Mouse (Mus musculus) midbrain, embryonic 13.5 days (tissue): ENCODE measurements around the gene Man2b2. TPM values are rescaled to one million over a fixed set of nuclear protein-coding genes. Genes with fewer than 3 reads are reported as not detected.
"Not testable (repeated sequence)": the region's sequence is repeated elsewhere in the genome, so short reads cannot be mapped to it uniquely, and the experiment has no call there.

Source experiments
- ATAC-seq: fragments of 200-750 bp; cut with Nextera tagmentation; 2 replicates; pipeline ENCODE4 v1.8.0; 2017; ENCODE audit warnings: mild to moderate bottlenecking, moderate TSS enrichment, moderate library complexity
- H3K27ac ChIP-seq: fragments of 300-500 bp; sonication (generic); 2 replicates; pipeline ENCODE4 v1.5.1; 2015; ENCODE audit warnings: inconsistent platforms, mild to moderate bottlenecking, moderate library complexity
- H3K27me3 ChIP-seq: fragments of 300-500 bp; sonication (generic); 2 replicates; pipeline ENCODE4 v1.6.1; 2015; ENCODE audit warnings: mild to moderate bottlenecking, inconsistent platforms
- H3K36me3 ChIP-seq: fragments of 300-500 bp; sonication (generic); 2 replicates; pipeline ENCODE4 v1.6.1; 2015; ENCODE audit warnings: mild to moderate bottlenecking, inconsistent platforms
- H3K4me1 ChIP-seq: fragments of 300-500 bp; sonication (generic); replicated peaks from 2 replicates; pipeline ENCODE4 v1.6.1; 2015; ENCODE audit warnings: inconsistent platforms
- H3K4me2 ChIP-seq: fragments of 300-500 bp; sonication (generic); replicated peaks from 2 replicates; pipeline ENCODE4 v1.6.1; 2015; ENCODE audit warnings: moderate library complexity, mild to moderate bottlenecking, inconsistent platforms
- H3K4me3 ChIP-seq: fragments of 300-500 bp; sonication (generic); replicated peaks from 2 replicates; pipeline ENCODE4 v1.5.1; 2015; ENCODE audit warnings: mild to moderate bottlenecking, inconsistent platforms
- H3K9ac ChIP-seq: fragments of 300-500 bp; sonication (generic); replicated peaks from 2 replicates; pipeline ENCODE4 v1.6.1; 2015; ENCODE audit warnings: mild to moderate bottlenecking, inconsistent platforms
- H3K9me3 ChIP-seq: fragments of 300-500 bp; sonication (generic); 2 replicates; pipeline ENCODE4 v1.6.1; 2016; ENCODE audit warnings: mild to moderate bottlenecking, inconsistent platforms
- WGBS: fragments of 180-500 bp; shearing (Covaris S2); methylation state at CpG from one replicate; pipeline ENCODE4 v1.1.7; 2015; 5-methylcytosine and 5-hydroxymethylcytosine counted together
- polyA plus RNA-seq: library from polyadenylated mRNA; unstranded; fragments of >200 nt; fragmentation: Nextera tagmentation; extraction: Ambion mirVana; gene quantifications from 2 replicates; pipeline ENCODE4 v1.2.1, GENCODE M21; 2015

The Man2b2 gene
- polyA plus RNA-seq, 1 experiment from 2014 or later = 10.2 TPM

DNA sequence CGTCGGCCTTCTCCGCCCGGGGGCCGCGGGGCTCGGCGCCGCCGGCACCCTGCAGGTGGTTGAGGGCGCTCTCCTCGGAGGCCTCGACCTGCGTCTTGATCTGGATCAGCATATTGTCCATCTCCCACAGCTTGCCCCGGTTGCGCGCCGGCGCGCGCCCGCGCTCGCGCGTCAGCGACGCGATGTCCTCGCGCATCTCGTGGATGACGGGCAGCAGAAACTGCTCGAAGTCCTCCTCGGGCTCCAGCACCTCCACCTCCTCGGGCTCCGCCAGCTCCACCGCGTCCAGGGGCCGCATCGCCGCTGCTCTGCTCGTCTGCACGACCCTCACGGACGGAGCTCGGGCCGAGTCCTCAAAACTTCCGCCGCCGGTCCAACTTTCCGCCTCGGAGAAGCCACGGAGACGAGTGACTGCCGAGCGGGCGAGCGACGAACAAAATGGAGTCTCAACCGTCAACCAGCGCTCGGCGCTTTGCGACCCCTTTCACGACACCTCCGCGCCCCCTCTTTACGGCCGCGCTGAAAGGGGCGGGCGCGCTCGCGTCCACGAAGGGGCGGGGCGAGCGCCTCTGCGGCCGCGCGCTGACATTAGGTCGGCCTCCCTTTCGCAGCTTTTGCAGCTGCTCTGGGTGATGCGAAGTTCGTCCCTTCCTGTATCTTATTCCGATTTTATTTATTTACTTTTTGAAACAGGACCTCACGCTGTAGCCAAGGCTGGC lies 34.0 kb downstream of the Man2b2 start, which contains the start of gene Mrfap1:
TSS of gene Mrfap1 (minus strand) at position 477 of the 719 bp plus-strand sequence.
- H3K4me3 ChIP-seq = peak within 1 kb of the TSS; percentile 73
- peak; percentile 84 for ATAC-seq
- H3K9me3 ChIP-seq, H3K27me3 ChIP-seq: not testable (repeated sequence)
- peaks cover 15% of the 10 kb centered on the region for H3K4me1 ChIP-seq
- H3K36me3 ChIP-seq = peaks cover 17% of the 10 kb centered on the region
- peak within 1 kb of the TSS; percentile 96 for H3K27ac ChIP-seq
- H3K4me2 ChIP-seq = peak within 1 kb of the TSS; percentile 60
- WGBS = under 1% methylated on average over 90 of the region's 90 CpGs
- H3K9ac ChIP-seq = peak within 1 kb of the TSS; percentile 87

DNA sequence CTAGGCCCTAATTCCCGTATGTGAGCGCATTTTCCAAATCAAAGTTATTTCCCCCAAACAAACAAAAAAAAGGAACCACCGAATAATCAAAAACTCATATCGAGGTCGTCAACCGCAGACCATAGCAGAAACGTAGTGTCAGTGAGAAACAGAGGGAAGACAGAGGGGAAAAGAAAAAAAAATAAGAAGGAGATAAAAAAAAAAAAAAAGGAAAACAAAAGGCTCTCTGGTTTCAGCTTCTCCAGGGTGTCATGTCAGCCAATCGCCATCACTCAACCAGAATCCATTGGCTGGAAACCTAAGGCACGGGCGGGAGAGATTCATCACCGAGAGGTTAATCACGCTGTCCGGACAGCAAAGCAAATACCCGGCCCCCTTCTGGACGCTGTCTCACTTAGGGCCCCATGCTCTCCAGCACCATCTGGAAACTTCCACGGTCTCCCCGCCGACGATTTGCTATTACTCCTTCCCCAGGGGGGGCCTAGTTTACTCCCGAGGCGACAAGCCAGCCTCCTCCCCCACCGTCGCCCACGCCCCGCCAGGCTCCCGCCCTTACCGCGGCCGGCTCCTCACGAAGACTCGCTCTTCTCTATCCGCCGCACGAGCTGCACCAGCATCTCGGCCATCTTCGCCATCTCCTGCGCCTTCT lies 34.7 kb downstream of the Man2b2 start:
- ATAC-seq = peak; percentile 76; the same call in 1 of the 2 replicates
- not testable (repeated sequence) for H3K9me3 ChIP-seq, H3K27me3 ChIP-seq
- H3K36me3 ChIP-seq = peaks cover 17% of the 10 kb centered on the region
- peak overlapping the region; percentile 60 for H3K4me2 ChIP-seq
- peak overlapping the region; percentile 87 for H3K9ac ChIP-seq
- WGBS = 5% methylated on average over 31 of the region's 37 CpGs
- peaks cover 15% of the 10 kb centered on the region for H3K4me1 ChIP-seq
- H3K27ac ChIP-seq = peak overlapping the region; percentile 96
- H3K4me3 ChIP-seq = peak overlapping the region; percentile 73

- ATAC-seq = no peak
- Histone ChIP-seq H3K9me3 (no peaks in the 10 kb centered on the region), H3K4me1 (peaks cover 10% of the 10 kb centered on the region), H3K27ac (no peak overlapping the region), H3K4me3 (no peak overlapping the region), H3K27me3 (no peaks in the 10 kb centered on the region), H3K9ac (no peak overlapping the region), H3K4me2 (no peak overlapping the region), H3K36me3 (peaks cover 17% of the 10 kb centered on the region)
- 91% methylated on average over 9 of the region's 9 CpGs for WGBS
Observed at GRCm38 (mm10) chr5:36791861-36792260, 38.6 kb downstream of the Man2b2 start.

DNA sequence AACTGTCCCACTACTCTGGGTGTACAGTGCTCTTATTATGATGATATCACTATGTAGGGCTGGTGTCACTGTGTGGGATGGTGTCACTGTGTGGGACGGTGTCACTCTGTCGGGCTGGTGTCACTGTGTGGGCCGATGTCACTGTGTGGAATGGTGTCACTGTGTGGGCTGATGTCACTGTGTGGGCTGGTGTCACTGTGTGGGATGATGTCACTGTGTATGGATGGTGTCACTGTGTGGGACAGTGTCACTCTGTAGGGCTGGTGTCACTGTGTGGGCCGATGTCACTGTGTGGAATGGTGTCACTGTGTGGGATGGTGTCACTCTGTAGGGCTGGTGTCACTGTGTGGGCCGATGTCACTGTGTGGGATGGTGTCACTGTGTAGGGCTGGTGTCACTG lies 44.4 kb downstream of the Man2b2 start:
- H3K27ac ChIP-seq = no peak overlapping the region
- no peaks in the 10 kb centered on the region for H3K9me3 ChIP-seq
- WGBS = 96% methylated on average over 5 of the region's 5 CpGs
- no peak overlapping the region for H3K9ac ChIP-seq
- H3K36me3 ChIP-seq = no peaks in the 10 kb centered on the region
- no peak overlapping the region for H3K4me2 ChIP-seq
- H3K4me1 ChIP-seq = no peaks in the 10 kb centered on the region
- H3K4me3 ChIP-seq = no peak overlapping the region
- ATAC-seq = no peak
- no peaks in the 10 kb centered on the region for H3K27me3 ChIP-seq

GRCm38 (mm10) chr5:36779512-36779911 lies 50.9 kb downstream of the Man2b2 start:
- 87% methylated on average over 2 of the region's 2 CpGs for WGBS
- Histone ChIP-seq H3K27me3 (no peaks in the 10 kb centered on the region), H3K4me3 (no peak overlapping the region), H3K4me1 (no peaks in the 10 kb centered on the region), H3K4me2 (no peak overlapping the region), H3K36me3 (no peaks in the 10 kb centered on the region), H3K9ac (no peak overlapping the region), H3K27ac (no peak overlapping the region), H3K9me3 (peaks cover 8% of the 10 kb centered on the region; the same call in 1 of the 2 replicates)
- no peak for ATAC-seq

GRCm38 (mm10) chr5:36778901-36779300 lies 51.6 kb downstream of the Man2b2 start:
- no peak overlapping the region for H3K4me2 ChIP-seq
- H3K27ac ChIP-seq = no peak overlapping the region
- 94% methylated on average over 1 of the region's 2 CpGs for WGBS

DNA sequence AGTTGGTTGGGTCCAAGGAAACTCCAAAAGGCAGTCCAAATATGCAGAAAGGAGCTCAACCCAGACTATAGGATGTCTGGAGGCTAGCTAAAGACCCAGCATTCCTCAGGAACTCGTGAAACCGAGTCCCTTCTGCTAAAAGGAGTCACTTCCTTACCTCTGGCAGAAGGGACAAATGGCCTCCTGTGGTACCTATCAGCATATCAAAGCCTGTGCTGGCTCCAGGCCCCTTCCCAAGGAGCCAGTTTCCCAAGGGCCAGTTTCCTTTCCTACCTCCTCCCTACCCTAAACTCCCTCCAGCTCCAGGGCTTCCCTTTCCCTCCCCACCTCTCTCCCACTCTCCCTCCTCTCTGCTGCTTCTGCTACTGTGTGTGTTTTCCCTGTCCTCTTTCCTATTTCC lies 53.3 kb downstream of the Man2b2 start:
- Histone ChIP-seq H3K9ac (no peak overlapping the region), H3K9me3 (peaks cover 8% of the 10 kb centered on the region; the same call in 1 of the 2 replicates), H3K4me2 (no peak overlapping the region), H3K27ac (no peak overlapping the region), H3K4me3 (no peak overlapping the region), H3K36me3 (no peaks in the 10 kb centered on the region), H3K4me1 (no peaks in the 10 kb centered on the region), H3K27me3 (no peaks in the 10 kb centered on the region)
- 3% methylated on average over 2 of the region's 2 CpGs for WGBS
- no peak for ATAC-seq

More at GRCm38 (mm10) chr5:36778901-36779300, 51.6 kb downstream of the Man2b2 start:
- Histone ChIP-seq H3K9ac (no peak overlapping the region), H3K4me1 (no peaks in the 10 kb centered on the region), H3K27me3 (no peaks in the 10 kb centered on the region), H3K4me3 (no peak overlapping the region), H3K36me3 (no peaks in the 10 kb centered on the region), H3K9me3 (peaks cover 8% of the 10 kb centered on the region; the same call in 1 of the 2 replicates)
- ATAC-seq = no peak

GRCm38 (mm10) chr5:36776021-36776575 lies 54.4 kb downstream of the Man2b2 start:
- peaks cover 8% of the 10 kb centered on the region; the same call in 1 of the 2 replicates for H3K9me3 ChIP-seq
- H3K36me3 ChIP-seq = no peaks in the 10 kb centered on the region
- no peak overlapping the region for H3K9ac ChIP-seq
- H3K4me3 ChIP-seq = no peak overlapping the region
- H3K4me2 ChIP-seq = no peak overlapping the region
- ATAC-seq = no peak
- no peaks in the 10 kb centered on the region for H3K27me3 ChIP-seq
- H3K4me1 ChIP-seq = no peaks in the 10 kb centered on the region
- 23% methylated on average over 9 of the region's 9 CpGs for WGBS
- H3K27ac ChIP-seq = no peak overlapping the region

DNA sequence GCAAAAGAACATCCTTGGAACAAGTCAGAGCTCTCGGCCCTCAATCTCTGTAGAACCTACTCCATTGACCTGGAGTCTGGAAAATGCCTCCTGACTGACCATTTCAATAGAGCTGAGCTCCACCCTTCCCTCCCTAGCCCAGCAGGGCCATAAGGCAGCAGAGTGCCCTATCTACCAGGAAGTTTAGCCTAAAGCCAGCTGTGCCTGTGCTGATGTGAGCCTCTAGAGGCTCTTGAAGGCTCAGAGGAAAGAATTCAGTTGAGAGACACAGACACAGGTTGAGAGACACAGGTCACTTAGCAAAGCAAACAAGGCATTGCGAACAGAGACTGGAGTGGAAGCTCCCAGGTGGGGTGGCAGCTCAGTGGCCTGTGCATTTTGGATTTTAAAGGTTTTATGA lies 55.1 kb downstream of the Man2b2 start:
- Histone ChIP-seq H3K27me3 (no peaks in the 10 kb centered on the region), H3K36me3 (no peaks in the 10 kb centered on the region), H3K4me2 (no peak overlapping the region), H3K9ac (no peak overlapping the region), H3K9me3 (0 out of 2 replicates have a peak, but pooled peaks cover 5% of the 10 kb centered on the region), H3K4me3 (no peak overlapping the region), H3K27ac (no peak overlapping the region), H3K4me1 (no peaks in the 10 kb centered on the region)
- WGBS = 81% methylated on average over 2 of the region's 2 CpGs
- ATAC-seq = no peak

GRCm38 (mm10) chr5:36772586-36772985 lies 57.9 kb downstream of the Man2b2 start:
- H3K9me3 ChIP-seq = no peaks in the 10 kb centered on the region
- H3K9ac ChIP-seq = no peak overlapping the region
- H3K27me3 ChIP-seq = 0 out of 2 replicates have a peak, but pooled peaks cover 3% of the 10 kb centered on the region
- no peak overlapping the region for H3K4me3 ChIP-seq
- 79% methylated on average over 5 of the region's 5 CpGs for WGBS
- no peak overlapping the region for H3K27ac ChIP-seq
- H3K4me2 ChIP-seq = no peak overlapping the region
- H3K36me3 ChIP-seq = no peaks in the 10 kb centered on the region
- peaks cover 3% of the 10 kb centered on the region for H3K4me1 ChIP-seq
- no peak for ATAC-seq

GRCm38 (mm10) chr5:36769603-36770002 lies 60.9 kb downstream of the Man2b2 start:
- whole genome bisulfite sequencing = 66% methylated on average over 3 of the region's 3 CpGs
- ATAC-seq = no peak
- no peak overlapping the region for H3K9ac ChIP-seq
- H3K27ac ChIP-seq = no peak overlapping the region
- H3K4me1 ChIP-seq = peaks cover 15% of the 10 kb centered on the region
- no peaks in the 10 kb centered on the region for H3K9me3 ChIP-seq
- H3K27me3 ChIP-seq = 0 out of 2 replicates have a peak, but pooled peaks cover 3% of the 10 kb centered on the region
- H3K36me3 ChIP-seq = no peaks in the 10 kb centered on the region
- H3K4me3 ChIP-seq = no peak overlapping the region
- no peak overlapping the region for H3K4me2 ChIP-seq
